Mouse (Mus musculus) kidney, adult 10 weeks (tissue): ENCODE results near the gene Gprc5a. TPM values are rescaled to one million over a fixed set of nuclear protein-coding genes. Genes with fewer than 3 reads are reported as not detected.

Source experiments
- polyA plus RNA-seq: library from polyadenylated mRNA; stranded (reverse); fragments of 350-450 nt; fragmentation: Illumina TruSeq; extraction: RNeasy Lipid Tissue Mini Kit (QIAGEN cat#74804); gene quantifications from one replicate; pipeline ENCODE4 v1.2.3, GENCODE M21; 2014; ENCODE audit warnings: low read depth, low replicate concordance

Gprc5a gene
- polyA plus RNA-seq = 1.4 TPM

GRCm38 (mm10) chr6:135065236-135065957, at the start of gene Gprc5a:
Gprc5a (plus strand) TSS chr6:135065651.

GRCm38 (mm10) chr6:135118183-135118582, 52.7 kb downstream of the Gprc5a start, which contains the start of gene Gprc5d:
Gprc5d (minus strand) TSS chr6:135118283.

Other genes with a start within 250 kb of the Gprc5a start
- 43.6 TPM for gene Crebl2, start 235.5 kb upstream of the Gprc5a start, polyA plus RNA-seq
- 1.8 TPM for gene Gpr19, start 167.1 kb upstream of the Gprc5a start, polyA plus RNA-seq
- 90.1 TPM for gene Cdkn1b, start 145.2 kb upstream of the Gprc5a start, polyA plus RNA-seq
- 2.2 TPM for gene Apold1, start 83.9 kb upstream of the Gprc5a start, polyA plus RNA-seq
- 133 TPM for gene Ddx47, start 54.0 kb upstream of the Gprc5a start, polyA plus RNA-seq
- gene Gprc5d, start 52.6 kb downstream of the Gprc5a start, polyA plus RNA-seq = not detected
- 9.7 TPM for gene Fam234b, start 132.3 kb downstream of the Gprc5a start, polyA plus RNA-seq
- gene Hebp1, start 132.4 kb downstream of the Gprc5a start, polyA plus RNA-seq = 21.5 TPM
- not detected for gene Gsg1, start 188.7 kb downstream of the Gprc5a start, polyA plus RNA-seq
- gene Pbp2, start 244.8 kb downstream of the Gprc5a start, polyA plus RNA-seq = not detected